Mouse (Mus musculus): ENCODE measurements around the gene Kdelr2.

The Kdelr2 gene

DNA sequence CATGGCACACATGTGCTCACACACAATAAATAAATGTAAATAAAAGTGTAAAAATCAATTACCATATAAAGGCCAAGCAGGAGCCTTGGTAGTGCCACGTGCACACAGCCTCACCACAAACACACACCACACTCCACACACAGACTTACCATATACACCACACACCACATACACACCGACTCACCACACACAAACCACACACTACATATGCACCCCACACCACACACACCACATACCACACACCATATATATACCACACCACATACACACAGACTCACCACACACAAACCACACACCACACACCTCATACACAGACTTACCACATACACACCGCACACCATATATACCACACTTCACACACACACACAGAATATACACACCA, 67.5 kb downstream of the Kdelr2 start:
- DNase-seq (ENCODE audit: low spot score): no peak
